Mouse (Mus musculus): ENCODE results near the gene Rnf144a. TPM values are rescaled to one million over a fixed set of nuclear protein-coding genes. Genes with fewer than 3 reads are reported as not detected.

Rnf144a gene
- total and polyA plus RNA-seq, 2 experiments from 2014 or later = 6.8 to 9.4 TPM

- no peak for DNase-seq (ENCODE audit: low spot score)
- no peak for ATAC-seq (ENCODE audit: insufficient read depth, low read depth)
- no peak overlapping the region for H3K4me3 ChIP-seq (ENCODE audit: low read depth, low read length)
- no peaks in the 10 kb centered on the region for H3K27me3 ChIP-seq (ENCODE audit: control insufficient read depth, insufficient read depth, low read length)
- peaks cover 10% of the 10 kb centered on the region; the same call in 1 of the 2 replicates for H3K4me1 ChIP-seq (ENCODE audit: control insufficient read depth, insufficient read depth)
- H3K27ac ChIP-seq (ENCODE audit: low read depth) = no peak overlapping the region
- no peaks in the 10 kb centered on the region for H3K9me3 ChIP-seq (replicated peaks; ENCODE audit: control insufficient read depth, low read length)
- H3K36me3 ChIP-seq (replicated peaks; ENCODE audit: control insufficient read depth, insufficient read depth, low read length) = no peaks in the 10 kb centered on the region
- 9% methylated on average over 1 of the region's 1 CpGs for WGBS
- TF ChIP-seq CTCF (IDR thresholded peaks at IDR 0.05; ENCODE audit: low read depth) (no peak), EP300 (IDR thresholded peaks at IDR 0.05; ENCODE audit: low read depth) (no peak)
- no peak overlapping the region for H3K9ac ChIP-seq (replicated peaks; ENCODE audit: low read depth, low read length)
- H3K4me2 ChIP-seq (ENCODE audit: low read depth, low read length) = no peak overlapping the region
Measured at GRCm38 (mm10) chr12:26451150-26451549, 36.1 kb upstream of the Rnf144a start.

GRCm38 (mm10) chr12:26449483-26449882 is 34.4 kb upstream of the Rnf144a start:
- no peak overlapping the region for H3K27ac ChIP-seq (ENCODE audit: low read depth)
- H3K9ac ChIP-seq (replicated peaks; ENCODE audit: low read depth, low read length) = no peak overlapping the region
- H3K4me1 ChIP-seq (ENCODE audit: control insufficient read depth, insufficient read depth) = peaks cover 4% of the 10 kb centered on the region; the same call in 1 of the 2 replicates
- H3K9me3 ChIP-seq (replicated peaks; ENCODE audit: control insufficient read depth, low read length) = no peaks in the 10 kb centered on the region
- no peak for ATAC-seq (ENCODE audit: insufficient read depth, low read depth)
- no peaks in the 10 kb centered on the region for H3K27me3 ChIP-seq (ENCODE audit: control insufficient read depth, insufficient read depth, low read length)
- no peak overlapping the region for H3K4me2 ChIP-seq (ENCODE audit: low read depth, low read length)
- 93% methylated on average over 2 of the region's 2 CpGs for WGBS
- no peaks in the 10 kb centered on the region for H3K36me3 ChIP-seq (replicated peaks; ENCODE audit: control insufficient read depth, insufficient read depth, low read length)
- H3K4me3 ChIP-seq (ENCODE audit: low read depth, low read length) = no peak overlapping the region
- DNase-seq (ENCODE audit: low spot score) = no peak
- TF ChIP-seq CTCF (IDR thresholded peaks at IDR 0.05; ENCODE audit: low read depth) (no peak), EP300 (IDR thresholded peaks at IDR 0.05; ENCODE audit: low read depth) (no peak)

GRCm38 (mm10) chr12:26446377-26447045 is 31.5 kb upstream of the Rnf144a start:
- Histone ChIP-seq H3K4me2 (ENCODE audit: low read depth, low read length) (no peak overlapping the region), H3K9ac (replicated peaks; ENCODE audit: low read depth, low read length) (no peak overlapping the region), H3K4me3 (ENCODE audit: low read depth, low read length) (no peak overlapping the region), H3K9me3 (replicated peaks; ENCODE audit: control insufficient read depth, low read length) (no peaks in the 10 kb centered on the region), H3K27me3 (ENCODE audit: control insufficient read depth, insufficient read depth, low read length) (no peaks in the 10 kb centered on the region), H3K36me3 (replicated peaks; ENCODE audit: control insufficient read depth, insufficient read depth, low read length) (no peaks in the 10 kb centered on the region), H3K4me1 (ENCODE audit: control insufficient read depth, insufficient read depth) (peaks cover 4% of the 10 kb centered on the region; the same call in 1 of the 2 replicates), H3K27ac (ENCODE audit: low read depth) (no peak overlapping the region; the same call in 1 of the 2 replicates)
- 71% methylated on average over 4 of the region's 4 CpGs for WGBS
- TF ChIP-seq EP300 (IDR thresholded peaks at IDR 0.05; ENCODE audit: low read depth) = no peak
- no peak for TF ChIP-seq CTCF (IDR thresholded peaks at IDR 0.05; ENCODE audit: low read depth)
- no peak for DNase-seq (ENCODE audit: low spot score)
- no peak for ATAC-seq (ENCODE audit: insufficient read depth, low read depth)

- TF ChIP-seq EP300 (IDR thresholded peaks at IDR 0.05; ENCODE audit: low read depth) = no peak
- TF ChIP-seq CTCF (IDR thresholded peaks at IDR 0.05; ENCODE audit: low read depth) = peak; percentile 1; the same call in 1 of the 2 replicates
- Histone ChIP-seq H3K27me3 (ENCODE audit: control insufficient read depth, insufficient read depth, low read length) (no peaks in the 10 kb centered on the region), H3K9ac (replicated peaks; ENCODE audit: low read depth, low read length) (no peak overlapping the region), H3K36me3 (replicated peaks; ENCODE audit: control insufficient read depth, insufficient read depth, low read length) (no peaks in the 10 kb centered on the region), H3K27ac (ENCODE audit: low read depth) (no peak overlapping the region), H3K4me2 (ENCODE audit: low read depth, low read length) (no peak overlapping the region), H3K4me3 (ENCODE audit: low read depth, low read length) (no peak overlapping the region), H3K9me3 (replicated peaks; ENCODE audit: control insufficient read depth, low read length) (no peaks in the 10 kb centered on the region), H3K4me1 (ENCODE audit: control insufficient read depth, insufficient read depth) (no peaks in the 10 kb centered on the region; the same call in 1 of the 2 replicates)
- DNase-seq (ENCODE audit: low spot score) (no peak), ATAC-seq (ENCODE audit: insufficient read depth, low read depth) (no peak)
- WGBS = 76% methylated on average over 2 of the region's 2 CpGs
Measured at GRCm38 (mm10) chr12:26444511-26444910, 29.5 kb upstream of the Rnf144a start.

- ATAC-seq (ENCODE audit: insufficient read depth, low read depth) (peak; percentile 33; the same call in 1 of the 2 replicates), DNase-seq (ENCODE audit: low spot score) (peak; percentile 74)
- no peaks in the 10 kb centered on the region for H3K9me3 ChIP-seq (replicated peaks; ENCODE audit: control insufficient read depth, low read length)
- H3K4me1 ChIP-seq (ENCODE audit: control insufficient read depth, insufficient read depth) = no peaks in the 10 kb centered on the region; the same call in 1 of the 2 replicates
- WGBS = 0% methylated on average over 2 of the region's 2 CpGs
- H3K36me3 ChIP-seq (replicated peaks; ENCODE audit: control insufficient read depth, insufficient read depth, low read length) = no peaks in the 10 kb centered on the region
- TF ChIP-seq CTCF (IDR thresholded peaks at IDR 0.05; ENCODE audit: low read depth) = peak; percentile 68
- no peak for TF ChIP-seq EP300 (IDR thresholded peaks at IDR 0.05; ENCODE audit: low read depth)
- H3K4me2 ChIP-seq (ENCODE audit: low read depth, low read length) = no peak overlapping the region
- no peak overlapping the region for H3K9ac ChIP-seq (replicated peaks; ENCODE audit: low read depth, low read length)
- H3K27ac ChIP-seq (ENCODE audit: low read depth) = no peak overlapping the region
- no peak overlapping the region for H3K4me3 ChIP-seq (ENCODE audit: low read depth, low read length)
- H3K27me3 ChIP-seq (ENCODE audit: control insufficient read depth, insufficient read depth, low read length) = no peaks in the 10 kb centered on the region
Measured at GRCm38 (mm10) chr12:26444054-26444453, 29.0 kb upstream of the Rnf144a start.
